Mouse (Mus musculus) bone marrow macrophage, adult 2 months (primary cell): ENCODE measurements around the gene OR5BS1P.

ENCODE experiments used
- CTCF ChIP-seq: IDR thresholded peaks from 2 replicates; pipeline ENCODE4 v1.5.1; 2012; ENCODE audit warnings: low read depth, mild to moderate bottlenecking, low read length, moderate library complexity
- POLR2A ChIP-seq: IDR thresholded peaks from 2 replicates; pipeline ENCODE4 v1.6.1; 2012; ENCODE audit warnings: mild to moderate bottlenecking, low read depth, low read length, borderline replicate concordance

- no peak for TF ChIP-seq POLR2A
- TF ChIP-seq CTCF: no peak
These were observed 1.8 kb downstream of the OR5BS1P start for GRCm38 (mm10) chr15:98471539-98471938.
